Mouse (Mus musculus): ENCODE measurements at regions not wholly inside any gene's neighbourhood (a gene's known extent, or its start where the extent isn't known, plus 50 kb on each side); places are given as distances from the start of the nearest gene placed in this dataset.

DNA sequence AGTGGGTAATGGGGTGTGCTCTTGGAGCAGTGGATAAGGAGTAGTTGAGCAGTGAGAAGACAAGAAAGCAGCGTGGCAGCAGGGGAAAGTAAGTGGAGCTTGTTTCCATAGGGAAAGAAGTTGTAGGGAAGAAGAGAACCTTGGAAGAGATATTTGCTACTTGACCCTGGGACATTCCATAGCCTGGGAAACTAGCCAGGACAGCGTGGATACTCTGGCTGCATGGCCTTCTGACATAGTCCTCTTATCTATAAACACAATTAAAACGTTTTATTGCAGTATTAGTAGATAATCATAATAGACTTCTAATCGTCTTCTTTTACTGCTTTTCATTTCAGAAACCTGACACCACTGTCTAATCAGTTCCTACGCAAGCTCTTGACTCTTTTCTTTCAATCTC is 207.4 kb upstream of the Gm6812 start:
- peak; percentile 22 for DNase-seq

Data from adrenal gland, postnatal 10 days (tissue).